Mouse (Mus musculus) kidney, postnatal 4 days (tissue): ENCODE measurements around the gene Kif26b.

Experiments used
- DNase-seq, 2 experiments: peaks; one replicate each; pipeline ENCODE4 v3.0.0; 2021; ENCODE audit warnings: mixed read lengths in 2 of 2

Kif26b gene

GRCm38 (mm10) chr1:178733035-178733434 is 204.1 kb downstream of the Kif26b start:
- DNase-seq: peak; percentile 15 to 25

DNA sequence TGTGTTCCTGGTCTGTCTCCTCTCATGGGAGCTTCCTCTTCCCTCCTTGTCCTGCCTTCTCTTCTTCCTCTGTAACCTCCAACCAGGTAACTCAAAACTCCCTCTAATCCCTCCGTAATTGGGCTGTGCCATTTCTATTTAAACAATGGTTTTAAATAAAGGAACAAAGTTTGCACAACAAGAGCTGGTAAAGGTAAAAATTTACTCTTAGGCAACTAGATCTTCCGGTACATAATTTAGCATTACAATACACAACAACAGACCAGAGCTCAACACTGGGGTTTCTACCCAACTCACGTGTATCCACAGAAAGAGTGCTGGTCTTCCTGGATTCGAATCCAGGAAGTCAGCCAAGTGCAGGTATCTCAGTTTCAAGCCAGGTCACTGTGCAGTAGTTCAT is 205.7 kb downstream of the Kif26b start:
- no peak for DNase-seq

DNA sequence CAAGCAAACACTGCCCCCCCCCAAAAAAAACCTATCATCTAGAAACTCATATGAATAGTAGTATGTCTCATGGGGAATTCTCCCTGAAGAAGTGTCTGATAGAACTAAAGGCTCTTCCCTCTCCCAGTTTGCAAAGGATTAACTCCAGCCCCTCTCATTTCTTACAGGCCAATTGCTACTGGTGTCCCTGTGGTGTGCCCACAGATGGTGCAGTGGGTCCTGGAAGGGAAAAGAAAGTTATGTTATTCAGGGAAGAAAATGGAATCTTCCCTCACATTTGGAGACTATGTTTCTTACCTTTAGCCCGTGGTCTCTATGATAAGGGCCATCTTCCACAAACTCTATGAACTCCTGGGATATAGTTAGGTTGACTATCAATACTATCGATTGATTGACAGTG is 208.0 kb downstream of the Kif26b start:
- no peak for DNase-seq

GRCm38 (mm10) chr1:178743820-178744219 is 214.9 kb downstream of the Kif26b start:
- DNase-seq: no peak

GRCm38 (mm10) chr1:178744526-178744925 is 215.6 kb downstream of the Kif26b start:
- no peak for DNase-seq

DNA sequence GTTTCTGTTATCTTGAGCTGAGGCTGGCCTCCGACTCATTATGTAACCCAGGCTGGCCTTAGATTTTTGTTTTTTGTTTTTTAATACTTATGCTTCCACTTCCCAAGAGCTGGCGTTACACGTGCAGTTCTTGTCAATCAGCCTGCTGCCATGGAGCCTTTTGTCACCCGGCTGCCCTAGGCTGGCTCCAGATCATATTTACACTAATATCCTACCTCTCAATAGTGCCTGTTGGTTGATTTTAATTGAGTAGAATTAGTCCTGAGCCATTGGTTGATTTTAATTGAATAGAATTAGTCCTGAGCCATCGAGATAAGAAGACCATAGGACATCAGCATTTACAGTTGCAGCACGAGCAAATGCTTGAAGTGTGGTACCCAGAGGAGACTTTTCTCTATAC is 216.0 kb downstream of the Kif26b start:
- DNase-seq: no peak

- no peak for DNase-seq
Observed at GRCm38 (mm10) chr1:178745471-178745870, 216.5 kb downstream of the Kif26b start.

GRCm38 (mm10) chr1:178747279-178748221 is 218.6 kb downstream of the Kif26b start:
- DNase-seq: no peak

GRCm38 (mm10) chr1:178748222-178748600 is 219.3 kb downstream of the Kif26b start:
- no peak for DNase-seq

GRCm38 (mm10) chr1:178748617-178749016 is 219.7 kb downstream of the Kif26b start:
- no peak for DNase-seq

GRCm38 (mm10) chr1:178749786-178750185 is 220.9 kb downstream of the Kif26b start:
- no peak for DNase-seq

DNA sequence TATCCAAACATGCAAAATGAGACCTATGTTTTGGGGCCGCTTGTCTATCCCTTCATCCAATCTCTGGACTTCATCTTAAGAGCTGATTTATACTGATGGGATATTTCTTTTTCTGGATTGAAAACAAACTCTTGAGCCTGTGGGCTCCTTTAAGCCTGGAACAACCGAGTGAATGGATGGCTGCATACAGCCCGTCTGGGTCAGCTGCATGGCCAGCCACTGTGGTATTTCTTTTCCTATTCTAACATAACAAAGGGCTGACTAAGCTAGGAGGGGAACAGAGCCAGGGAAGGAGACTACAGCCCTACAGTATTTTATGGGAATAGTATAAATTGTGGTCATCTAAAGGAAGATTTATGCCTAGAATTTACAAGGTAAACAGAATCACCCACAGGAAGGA is 229.5 kb downstream of the Kif26b start:
- DNase-seq: no peak

GRCm38 (mm10) chr1:178762125-178762741 is 233.3 kb downstream of the Kif26b start:
- no peak for DNase-seq

- no peak for DNase-seq
Observed at GRCm38 (mm10) chr1:178764914-178765313, 236.0 kb downstream of the Kif26b start.

- no peak for DNase-seq
Observed at GRCm38 (mm10) chr1:178765650-178766049, 236.7 kb downstream of the Kif26b start.

GRCm38 (mm10) chr1:178768976-178769375 is 240.1 kb downstream of the Kif26b start:
- DNase-seq: no peak

DNA sequence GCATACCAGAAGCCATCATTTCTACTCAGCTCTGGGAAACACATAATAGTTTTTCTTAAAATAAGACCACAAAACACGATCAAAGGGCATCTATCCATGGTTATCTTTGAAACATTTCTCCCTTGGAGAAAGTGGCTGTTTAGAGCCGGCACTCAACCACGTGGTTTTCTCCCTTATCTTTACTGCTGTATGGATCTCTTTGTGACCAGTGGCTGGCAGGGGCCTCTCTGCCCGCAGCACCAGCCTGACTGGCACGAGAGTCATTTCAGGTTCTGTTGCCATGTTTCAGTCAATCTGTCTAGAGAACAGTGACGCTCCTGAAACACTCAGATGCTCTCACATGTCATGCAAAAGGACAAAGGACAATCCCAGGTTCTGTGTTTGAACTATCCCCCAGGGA is 241.1 kb downstream of the Kif26b start:
- DNase-seq: no peak

DNA sequence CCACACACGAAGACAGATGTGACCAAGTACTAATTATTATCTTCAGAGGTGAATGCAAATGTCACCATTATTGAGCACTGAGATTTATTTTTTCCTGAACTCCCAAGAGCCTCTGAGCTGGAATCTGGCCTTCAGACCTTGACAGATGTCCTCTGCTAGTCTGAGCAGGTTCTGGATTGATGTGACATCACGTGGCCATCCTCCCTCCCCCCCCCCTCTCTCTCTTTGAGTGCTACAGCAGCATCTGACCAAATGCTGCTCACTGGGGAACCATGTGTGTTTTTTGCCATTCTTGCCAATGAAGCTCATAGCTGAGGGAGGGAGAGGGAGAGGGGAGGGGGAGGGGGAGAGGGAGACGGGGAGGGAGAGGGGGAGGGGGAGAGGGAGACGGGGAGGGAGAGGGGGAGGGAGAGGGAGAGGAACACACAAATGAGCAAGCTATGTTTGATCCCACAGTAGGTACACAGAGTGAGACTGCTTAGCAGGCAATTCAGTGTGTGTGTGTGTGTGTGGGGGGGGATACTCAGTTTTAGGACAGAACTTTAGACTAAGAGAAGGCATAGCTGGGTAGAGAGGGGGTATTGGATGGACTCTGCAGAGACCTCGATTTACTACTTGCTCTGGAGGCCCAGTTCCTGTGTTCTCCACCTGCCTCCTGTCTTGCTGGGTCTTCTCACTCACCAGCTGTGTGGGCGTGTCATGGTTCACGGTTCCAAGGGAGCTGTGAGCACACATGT is 241.9 kb downstream of the Kif26b start:
- DNase-seq: no peak

- DNase-seq: no peak
Observed at GRCm38 (mm10) chr1:178779742-178780141, 250.8 kb downstream of the Kif26b start.

- no peak for DNase-seq
Observed at GRCm38 (mm10) chr1:178784043-178784442, 255.1 kb downstream of the Kif26b start.

DNA sequence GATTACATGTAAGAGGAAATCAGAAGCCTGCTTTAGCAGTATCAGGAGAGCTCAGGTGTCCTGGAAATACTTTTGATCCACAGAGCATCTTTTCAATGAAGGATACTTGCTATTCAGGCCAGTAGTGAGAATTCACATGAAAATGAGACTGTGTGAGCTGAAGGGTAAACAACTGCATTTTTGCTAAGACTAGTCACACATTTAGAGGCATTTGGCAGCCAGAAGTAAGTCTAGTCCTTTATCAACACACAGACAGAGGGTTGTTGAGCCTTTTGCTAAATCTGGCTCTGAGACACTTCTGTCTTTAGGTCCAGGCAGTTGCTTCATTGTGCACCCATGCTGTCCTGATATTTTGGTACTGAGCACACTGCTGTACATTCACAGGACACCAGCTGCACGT is 262.3 kb downstream of the Kif26b start:
- DNase-seq: no peak

GRCm38 (mm10) chr1:178792726-178793125 is 263.8 kb downstream of the Kif26b start:
- DNase-seq: no peak

- no peak for DNase-seq
Observed at GRCm38 (mm10) chr1:178794866-178795265, 265.9 kb downstream of the Kif26b start.

DNA sequence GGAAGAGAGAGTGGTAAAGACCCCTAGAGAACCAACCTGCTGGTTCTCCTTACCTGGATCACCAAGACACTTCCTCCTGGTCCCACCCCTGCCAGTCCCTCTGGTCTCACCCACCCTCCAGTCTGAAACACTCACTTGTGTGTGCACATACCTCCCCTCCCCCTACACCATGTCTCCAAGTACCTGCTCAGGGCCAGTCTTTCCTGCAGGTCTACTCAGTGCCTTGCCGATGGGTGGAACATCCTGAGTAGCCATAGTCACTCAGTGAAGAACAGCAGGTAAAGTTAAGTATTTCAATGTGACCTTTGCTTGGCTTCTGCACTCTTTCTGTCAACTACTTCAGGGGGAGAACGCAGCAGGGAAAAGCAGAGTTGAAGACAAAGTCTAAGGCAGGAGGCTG is 268.5 kb downstream of the Kif26b start:
- no peak for DNase-seq
